Mouse (Mus musculus) erythroblast, embryonic 14.5 days (primary cell): Measurements from ENCODE around the gene Ifnl3.

Experiments
- GATA1 ChIP-seq: IDR thresholded peaks from 2 replicates; pipeline ENCODE4 v1.6.1; 2012; ENCODE audit warnings: low read length, inconsistent platforms, mixed read lengths
- TAL1 ChIP-seq: IDR thresholded peaks from 3 replicates; pipeline ENCODE4 v1.6.1; 2012; ENCODE audit warnings: low read length, inconsistent platforms, mixed read lengths

DNA sequence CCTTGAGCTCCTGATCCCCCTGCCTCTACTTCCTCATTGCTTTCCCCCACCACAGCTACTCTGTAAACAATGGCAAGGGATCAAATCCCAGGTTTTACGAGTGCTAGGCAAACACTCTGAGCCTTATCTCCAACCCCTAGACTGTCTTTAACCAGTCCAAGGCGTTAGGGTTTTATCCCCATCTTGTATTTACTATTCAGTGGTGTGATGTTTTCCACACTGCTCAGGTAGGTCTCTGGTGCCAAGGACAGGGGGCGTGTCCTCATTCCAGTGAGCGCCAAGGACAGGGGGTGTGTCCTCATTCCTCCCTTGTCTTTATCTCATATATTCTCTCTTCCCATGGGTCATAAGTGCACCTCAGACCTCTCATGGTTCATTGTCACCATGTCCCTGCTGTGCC lies 17.9 kb downstream of the Ifnl3 start, which contains the start of gene Sycn:
- TF ChIP-seq GATA1 (no peak), TAL1 (no peak)
